Mouse (Mus musculus): Measurements from ENCODE around the gene Abcc3. TPM values are rescaled to one million over a fixed set of nuclear protein-coding genes. Genes with fewer than 3 reads are reported as not detected.
A peak's percentile ranks its signal among the peaks of the same experiment; 100 is the strongest.

The Abcc3 gene
- polyA plus RNA-seq (2014; fragmentation: Nextera tagmentation; extraction: Ambion mirVana) = 1.3 and 2.2 TPM in 2 replicates

DNA sequence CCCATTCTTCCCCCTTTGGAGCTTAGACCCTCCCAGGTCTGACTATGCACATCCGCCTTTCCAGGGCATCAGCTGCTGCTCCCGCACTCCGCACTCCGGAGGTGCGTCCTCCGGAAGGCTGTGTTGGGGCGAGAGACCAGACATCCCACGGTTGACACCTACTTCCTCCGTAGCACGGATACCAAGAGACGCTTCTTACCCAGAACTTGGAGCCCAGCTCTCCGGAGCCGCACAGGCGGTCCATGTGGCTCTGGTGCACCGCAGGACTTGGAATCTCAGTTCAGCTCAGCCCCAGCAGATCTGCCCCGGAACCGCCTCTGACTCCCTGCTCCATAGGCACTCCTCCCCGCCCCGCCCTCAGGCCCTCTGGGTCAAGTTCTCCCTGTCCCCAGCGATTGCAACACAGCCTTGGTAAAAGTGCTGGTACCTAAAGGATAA lies at the start of gene Abcc3:
TSS of gene Abcc3 (minus strand) at position 326 of the 438 bp plus-strand sequence.
- H3K9me3 ChIP-seq (ENCODE audit: control insufficient read depth, low read length) = no peaks in the 10 kb centered on the region
- no peak for DNase-seq (ENCODE audit: low spot score)
- peak within 1 kb of the TSS; percentile 52 for H3K4me2 ChIP-seq (ENCODE audit: low read depth, low read length)
- 11% methylated on average over 20 of the region's 20 CpGs for WGBS
- H3K27me3 ChIP-seq (replicated peaks; ENCODE audit: control insufficient read depth, insufficient read depth, low read length) = peaks cover 17% of the 10 kb centered on the region
- peak within 1 kb of the TSS; percentile 31 for H3K4me3 ChIP-seq (ENCODE audit: low read depth, low read length)
- 0 out of 2 replicates have a peak, but pooled peaks have one; percentile 30 for ATAC-seq (ENCODE audit: low read depth)
- H3K36me3 ChIP-seq (ENCODE audit: control insufficient read depth, insufficient read depth, low read length) = no peaks in the 10 kb centered on the region
- H3K4me1 ChIP-seq (ENCODE audit: control insufficient read depth, insufficient read depth, low read length) = no peaks in the 10 kb centered on the region
- H3K27ac ChIP-seq (replicated peaks; ENCODE audit: low read depth, low read length) = no peak within 1 kb of the TSS
- peak within 1 kb of the TSS; percentile 49; the same call in 1 of the 2 replicates for H3K9ac ChIP-seq (ENCODE audit: low read depth, low read length)

DNA sequence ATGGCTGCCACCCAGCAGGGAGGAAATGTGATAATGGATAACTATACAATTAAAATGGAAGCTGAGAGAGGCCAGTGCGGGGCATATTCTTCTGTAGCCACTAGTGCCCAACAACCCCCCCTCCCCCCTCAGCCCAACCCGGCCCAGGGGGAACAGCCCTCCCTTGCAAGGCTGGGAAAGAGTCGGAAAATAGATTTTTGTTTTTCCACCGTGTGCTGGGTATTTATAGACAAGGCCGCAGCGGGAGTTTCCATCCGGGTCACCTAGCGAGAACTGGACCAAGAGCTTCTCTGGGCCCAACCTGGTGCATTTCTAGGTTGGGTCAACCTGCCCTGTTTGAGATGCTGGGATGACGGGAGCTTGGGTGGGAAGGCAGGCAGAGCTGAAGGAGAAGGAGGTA lies 49.0 kb upstream of the Abcc3 start:
- H3K9ac ChIP-seq (ENCODE audit: low read depth, low read length) = no peak overlapping the region
- no peak overlapping the region for H3K27ac ChIP-seq (replicated peaks; ENCODE audit: low read depth, low read length)
- no peak for DNase-seq (ENCODE audit: low spot score)
- H3K36me3 ChIP-seq (ENCODE audit: control insufficient read depth, insufficient read depth, low read length) = peaks cover 57% of the 10 kb centered on the region
- no peaks in the 10 kb centered on the region for H3K27me3 ChIP-seq (replicated peaks; ENCODE audit: control insufficient read depth, insufficient read depth, low read length)
- H3K9me3 ChIP-seq (ENCODE audit: control insufficient read depth, low read length) = no peaks in the 10 kb centered on the region
- H3K4me1 ChIP-seq (ENCODE audit: control insufficient read depth, insufficient read depth, low read length) = peaks cover 7% of the 10 kb centered on the region; the same call in 1 of the 2 replicates
- H3K4me2 ChIP-seq (ENCODE audit: low read depth, low read length) = no peak overlapping the region
- WGBS = 68% methylated on average over 9 of the region's 9 CpGs
- H3K4me3 ChIP-seq (ENCODE audit: low read depth, low read length) = no peak overlapping the region
- no peak for ATAC-seq (ENCODE audit: low read depth)

DNA sequence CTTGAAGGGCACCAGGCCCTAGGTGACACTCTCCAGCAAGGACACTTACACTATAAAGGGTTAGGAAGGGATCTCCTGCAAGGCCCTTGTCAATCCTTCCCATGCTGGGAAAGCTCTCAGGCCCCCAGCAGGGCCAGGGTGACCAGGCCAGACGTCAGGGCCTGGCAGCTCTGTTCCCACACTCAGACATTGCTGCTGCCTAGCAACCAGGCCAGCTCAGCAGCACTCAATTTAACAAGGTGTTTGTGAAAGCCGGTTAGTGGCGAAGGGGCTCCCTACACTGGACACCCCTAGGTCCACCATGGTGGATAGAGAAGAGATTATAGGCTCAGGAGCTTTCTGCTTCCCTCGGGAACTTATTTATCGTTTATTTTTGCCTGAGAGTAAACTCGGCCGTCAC lies 48.3 kb upstream of the Abcc3 start:
- 53% methylated on average over 7 of the region's 7 CpGs for WGBS
- Histone ChIP-seq H3K36me3 (ENCODE audit: control insufficient read depth, insufficient read depth, low read length) (peaks cover 62% of the 10 kb centered on the region), H3K9ac (ENCODE audit: low read depth, low read length) (no peak overlapping the region), H3K4me1 (ENCODE audit: control insufficient read depth, insufficient read depth, low read length) (peaks cover 7% of the 10 kb centered on the region; the same call in 1 of the 2 replicates), H3K9me3 (ENCODE audit: control insufficient read depth, low read length) (no peaks in the 10 kb centered on the region), H3K4me3 (ENCODE audit: low read depth, low read length) (no peak overlapping the region), H3K4me2 (ENCODE audit: low read depth, low read length) (no peak overlapping the region), H3K27me3 (replicated peaks; ENCODE audit: control insufficient read depth, insufficient read depth, low read length) (no peaks in the 10 kb centered on the region), H3K27ac (replicated peaks; ENCODE audit: low read depth, low read length) (no peak overlapping the region)
- no peak for DNase-seq (ENCODE audit: low spot score)
- no peak for ATAC-seq (ENCODE audit: low read depth)

DNA sequence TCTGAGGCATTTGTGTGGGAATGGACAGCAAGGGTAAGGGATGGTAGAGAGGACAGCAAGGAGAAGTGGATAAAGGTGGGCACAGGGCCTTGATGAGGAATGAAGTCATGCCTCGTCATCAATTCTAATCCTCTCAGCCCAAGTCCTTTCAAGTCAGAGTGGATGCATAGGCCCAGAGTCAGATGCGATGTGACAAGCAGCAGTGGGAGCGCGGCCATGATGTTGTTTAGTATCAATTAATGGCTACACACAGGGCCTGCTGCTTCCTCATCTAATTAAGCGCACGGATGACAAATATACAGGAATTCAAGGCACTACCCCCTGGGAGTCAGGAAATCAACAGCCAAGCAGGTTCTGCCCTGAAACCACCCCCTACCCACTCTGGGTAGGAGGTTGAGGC lies 47.6 kb upstream of the Abcc3 start:
- no peaks in the 10 kb centered on the region for H3K9me3 ChIP-seq (ENCODE audit: control insufficient read depth, low read length)
- H3K9ac ChIP-seq (ENCODE audit: low read depth, low read length) = no peak overlapping the region
- peaks cover 4% of the 10 kb centered on the region; the same call in 1 of the 2 replicates for H3K4me1 ChIP-seq (ENCODE audit: control insufficient read depth, insufficient read depth, low read length)
- no peaks in the 10 kb centered on the region for H3K27me3 ChIP-seq (replicated peaks; ENCODE audit: control insufficient read depth, insufficient read depth, low read length)
- no peak for ATAC-seq (ENCODE audit: low read depth)
- 81% methylated on average over 6 of the region's 6 CpGs for WGBS
- no peak overlapping the region for H3K4me2 ChIP-seq (ENCODE audit: low read depth, low read length)
- no peak overlapping the region for H3K4me3 ChIP-seq (ENCODE audit: low read depth, low read length)
- H3K27ac ChIP-seq (replicated peaks; ENCODE audit: low read depth, low read length) = no peak overlapping the region
- DNase-seq (ENCODE audit: low spot score) = no peak
- H3K36me3 ChIP-seq (ENCODE audit: control insufficient read depth, insufficient read depth, low read length) = peaks cover 63% of the 10 kb centered on the region

DNA sequence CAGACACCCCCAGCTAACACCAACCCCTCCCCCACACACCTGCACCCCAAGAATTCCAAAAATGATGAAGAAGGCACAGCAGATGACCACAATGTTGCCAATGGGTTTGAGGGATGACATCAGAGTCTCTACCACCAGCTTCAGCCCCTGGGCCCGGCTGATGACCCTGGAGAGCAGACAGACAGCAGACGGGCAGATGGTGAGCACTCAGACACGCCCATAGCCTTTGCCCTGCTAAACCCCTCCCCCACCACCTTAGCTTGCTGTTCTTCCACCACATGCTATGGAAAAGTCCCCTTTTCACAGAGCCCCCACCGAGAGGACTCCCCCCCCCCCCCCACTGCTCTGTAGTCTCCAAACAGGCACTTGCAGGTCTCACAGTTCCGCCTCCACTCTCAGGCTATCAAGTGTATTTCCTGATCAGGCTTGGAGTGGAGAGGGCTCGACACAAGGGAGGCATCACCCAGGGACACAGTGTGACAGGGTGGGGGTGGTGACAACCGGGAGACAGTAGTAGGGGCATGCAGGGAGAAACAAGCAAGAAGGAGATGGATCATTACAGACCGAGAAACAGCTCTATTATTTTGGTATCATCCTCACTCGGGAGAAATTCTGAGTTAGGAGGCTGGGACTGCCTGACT lies 36.3 kb upstream of the Abcc3 start:
- peaks cover 69% of the 10 kb centered on the region for H3K36me3 ChIP-seq (ENCODE audit: control insufficient read depth, insufficient read depth, low read length)
- H3K9ac ChIP-seq (ENCODE audit: low read depth, low read length) = no peak overlapping the region
- WGBS = 23% methylated on average over 9 of the region's 9 CpGs
- H3K4me2 ChIP-seq (ENCODE audit: low read depth, low read length) = peak overlapping the region; percentile 22
- DNase-seq (ENCODE audit: low spot score) (peak; percentile 67), ATAC-seq (ENCODE audit: low read depth) (0 out of 2 replicates have a peak, but pooled peaks have one; percentile 5)
- H3K9me3 ChIP-seq (ENCODE audit: control insufficient read depth, low read length) = no peaks in the 10 kb centered on the region
- peak overlapping the region; percentile 84 for H3K27ac ChIP-seq (replicated peaks; ENCODE audit: low read depth, low read length)
- peaks cover 31% of the 10 kb centered on the region for H3K4me1 ChIP-seq (ENCODE audit: control insufficient read depth, insufficient read depth, low read length)
- H3K4me3 ChIP-seq (ENCODE audit: low read depth, low read length) = no peak overlapping the region
- no peaks in the 10 kb centered on the region for H3K27me3 ChIP-seq (replicated peaks; ENCODE audit: control insufficient read depth, insufficient read depth, low read length)

DNA sequence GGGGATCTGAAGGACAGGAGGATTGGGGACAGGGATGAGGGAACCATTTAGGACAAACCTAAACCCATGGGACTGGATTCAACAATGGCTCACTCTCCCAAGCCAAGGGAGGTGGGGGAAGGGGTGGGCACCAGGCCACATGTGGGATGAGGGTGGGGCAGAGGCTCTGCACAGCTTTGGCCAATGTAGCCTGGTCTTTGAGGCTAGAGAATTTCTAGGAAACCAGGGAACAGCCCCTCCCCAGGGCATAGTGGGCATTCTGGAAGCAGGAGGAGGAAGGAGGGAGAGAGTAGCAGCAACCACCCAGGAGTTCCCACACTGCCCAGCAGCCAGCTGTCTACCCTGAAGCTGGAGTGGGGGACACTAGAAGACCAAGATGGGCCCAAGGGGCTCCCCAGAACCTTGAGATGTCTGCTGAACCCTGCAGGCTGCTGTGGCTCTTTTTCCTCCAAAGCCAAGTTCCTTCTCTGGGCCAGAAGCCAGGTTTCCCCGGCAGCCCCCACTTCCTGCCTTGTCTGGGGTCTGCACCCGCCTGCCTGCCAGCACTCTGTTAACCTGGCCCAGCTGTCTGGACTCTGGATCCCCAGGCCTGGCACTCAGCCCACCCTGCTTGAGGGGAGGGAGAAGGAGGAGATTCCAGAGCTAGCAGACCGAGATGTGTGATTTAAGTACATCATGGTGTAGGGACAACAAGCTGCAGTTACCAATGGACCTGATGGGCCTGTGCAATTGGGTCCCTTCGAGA lies 35.5 kb upstream of the Abcc3 start:
- H3K9ac ChIP-seq (ENCODE audit: low read depth, low read length) = peak overlapping the region; percentile 31; the same call in 1 of the 2 replicates
- 7% methylated on average over 4 of the region's 4 CpGs for WGBS
- no peaks in the 10 kb centered on the region for H3K9me3 ChIP-seq (ENCODE audit: control insufficient read depth, low read length)
- peak overlapping the region; percentile 27 for H3K4me2 ChIP-seq (ENCODE audit: low read depth, low read length)
- DNase-seq (ENCODE audit: low spot score) = peak; percentile 97
- ATAC-seq (ENCODE audit: low read depth) = peak; percentile 93
- H3K27me3 ChIP-seq (replicated peaks; ENCODE audit: control insufficient read depth, insufficient read depth, low read length) = no peaks in the 10 kb centered on the region
- peaks cover 34% of the 10 kb centered on the region for H3K4me1 ChIP-seq (ENCODE audit: control insufficient read depth, insufficient read depth, low read length)
- peak overlapping the region; percentile 84 for H3K27ac ChIP-seq (replicated peaks; ENCODE audit: low read depth, low read length)
- peaks cover 67% of the 10 kb centered on the region for H3K36me3 ChIP-seq (ENCODE audit: control insufficient read depth, insufficient read depth, low read length)
- H3K4me3 ChIP-seq (ENCODE audit: low read depth, low read length) = no peak overlapping the region

DNA sequence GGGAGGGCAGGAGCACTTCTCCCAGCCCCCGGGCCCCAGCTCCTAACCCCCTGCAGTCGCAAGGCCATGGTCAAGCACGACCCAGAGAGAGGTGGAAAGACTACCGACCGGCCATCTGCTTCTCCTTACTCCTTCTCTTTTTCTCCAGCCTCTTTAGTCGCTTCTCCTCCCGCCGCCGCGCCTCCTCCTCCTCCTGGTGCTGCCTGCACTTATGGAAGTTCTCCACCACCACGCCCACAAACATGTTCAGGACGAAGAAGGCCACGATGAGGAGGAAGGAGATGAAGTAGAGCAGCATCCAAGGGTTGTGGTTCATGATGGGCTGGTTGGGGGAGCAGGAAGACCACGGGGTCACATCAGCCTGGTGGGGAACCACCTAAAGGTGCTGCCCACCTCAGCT lies 32.9 kb upstream of the Abcc3 start:
- DNase-seq (ENCODE audit: low spot score) (no peak), ATAC-seq (ENCODE audit: low read depth) (no peak)
- H3K9me3 ChIP-seq (ENCODE audit: control insufficient read depth, low read length) = no peaks in the 10 kb centered on the region
- H3K27me3 ChIP-seq (replicated peaks; ENCODE audit: control insufficient read depth, insufficient read depth, low read length) = no peaks in the 10 kb centered on the region
- peaks cover 71% of the 10 kb centered on the region for H3K36me3 ChIP-seq (ENCODE audit: control insufficient read depth, insufficient read depth, low read length)
- no peak overlapping the region for H3K9ac ChIP-seq (ENCODE audit: low read depth, low read length)
- H3K4me2 ChIP-seq (ENCODE audit: low read depth, low read length) = no peak overlapping the region
- peaks cover 39% of the 10 kb centered on the region for H3K4me1 ChIP-seq (ENCODE audit: control insufficient read depth, insufficient read depth, low read length)
- 58% methylated on average over 14 of the region's 14 CpGs for WGBS
- H3K4me3 ChIP-seq (ENCODE audit: low read depth, low read length) = no peak overlapping the region
- H3K27ac ChIP-seq (replicated peaks; ENCODE audit: low read depth, low read length) = no peak overlapping the region

DNA sequence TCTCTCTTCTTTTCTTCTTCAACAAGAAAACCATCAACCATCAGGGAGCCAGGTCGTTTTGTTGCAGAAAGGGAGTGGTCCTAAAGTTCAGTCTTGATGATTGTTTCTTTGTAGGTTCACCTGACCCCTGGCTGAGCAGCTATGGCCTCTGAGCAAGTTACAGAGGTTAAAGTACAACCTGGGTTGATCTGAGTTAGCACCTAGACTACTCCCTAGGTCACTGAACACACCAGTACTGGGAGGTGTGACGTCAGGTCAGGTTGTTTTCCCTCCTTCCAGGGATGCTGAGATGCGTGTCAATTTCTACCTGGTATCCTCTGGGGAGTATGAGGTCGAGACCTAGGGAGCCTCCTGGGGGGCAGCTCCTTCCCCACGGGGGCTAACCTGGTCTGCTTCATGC lies 32.4 kb upstream of the Abcc3 start:
- Histone ChIP-seq H3K36me3 (ENCODE audit: control insufficient read depth, insufficient read depth, low read length) (peaks cover 69% of the 10 kb centered on the region), H3K4me3 (ENCODE audit: low read depth, low read length) (no peak overlapping the region)
- no peak for ATAC-seq (ENCODE audit: low read depth)

More for the DNA sequence above, 32.4 kb upstream of the Abcc3 start:
- no peak overlapping the region for H3K4me2 ChIP-seq (ENCODE audit: low read depth, low read length)
- H3K9me3 ChIP-seq (ENCODE audit: control insufficient read depth, low read length) = no peaks in the 10 kb centered on the region
- H3K4me1 ChIP-seq (ENCODE audit: control insufficient read depth, insufficient read depth, low read length) = peaks cover 39% of the 10 kb centered on the region
- no peak overlapping the region for H3K27ac ChIP-seq (replicated peaks; ENCODE audit: low read depth, low read length)
- no peaks in the 10 kb centered on the region for H3K27me3 ChIP-seq (replicated peaks; ENCODE audit: control insufficient read depth, insufficient read depth, low read length)
- WGBS = 32% methylated on average over 5 of the region's 5 CpGs
- no peak for DNase-seq (ENCODE audit: low spot score)
- H3K9ac ChIP-seq (ENCODE audit: low read depth, low read length) = no peak overlapping the region

Data from embryonic facial prominence, embryonic 14.5 days (tissue).